Mouse (Mus musculus): ENCODE results near the gene Mast1. TPM values are rescaled to one million over a fixed set of nuclear protein-coding genes. Genes with fewer than 3 reads are reported as not detected.

The Mast1 gene
- total RNA-seq, 2 experiments from 2014 or later = 0.07 TPM; not detected in 1

GRCm38 (mm10) chr8:84877297-84878035, 59.7 kb downstream of the Mast1 start:
- no peak for DNase-seq (ENCODE audit: low spot score in 2 of 2)

- DNase-seq (ENCODE audit: low spot score in 2 of 2) = no peak
These were observed 62.8 kb downstream of the Mast1 start for GRCm38 (mm10) chr8:84874339-84874738.

- no peak for DNase-seq (ENCODE audit: low spot score in 2 of 2)
These were observed 64.1 kb downstream of the Mast1 start for GRCm38 (mm10) chr8:84873016-84873415.

- peak; percentile 26 to 44 for DNase-seq (ENCODE audit: low spot score in 2 of 2)
These were observed 64.7 kb downstream of the Mast1 start for GRCm38 (mm10) chr8:84872309-84872965.

GRCm38 (mm10) chr8:84871376-84872308, 65.5 kb downstream of the Mast1 start, which contains the start of gene Syce2:
Gene Syce2, plus strand, starts transcription at chr8:84872111.
- peak; percentile 63 to 84 for DNase-seq (ENCODE audit: low spot score in 2 of 2)

Small RNA genes within 50 kb of the gene (microRNA-seq; reads per million reads assigned to microRNA genes)
- gene Gm24197 (not detected), gene Mir7069 (1.1 reads per million)

Other genes with a start within 250 kb of the Mast1 start
- gene Nacc1, start 249.5 kb downstream of the Mast1 start, total RNA-seq (2021) = 10 to 100 TPM; 44.9 to 45.6 TPM
- 1 to 10 TPM; 6.0 to 7.1 TPM for gene Lyl1, start 235.9 kb downstream of the Mast1 start, total RNA-seq (2021)
- gene G430095P16Rik, start 214.4 kb downstream of the Mast1 start, total RNA-seq (2021) = 10 to 100 TPM in 1 of 2 experiments, 1 to 10 TPM in 1; 7.8 to 10.2 TPM
- gene Nfix, start 137.0 kb downstream of the Mast1 start, total RNA-seq (2021) = 100 to 1,000 TPM; 517 to 591 TPM
- 1 to 10 TPM; 6.3 to 6.8 TPM for gene Dand5, start 114.5 kb downstream of the Mast1 start, total RNA-seq (2021)
- gene Gadd45gip1, start 105.8 kb downstream of the Mast1 start, total RNA-seq (2021) = 10 to 100 TPM; 33.3 to 36.0 TPM
- 100 to 1,000 TPM; 121 to 123 TPM for gene Rad23a, start 96.7 kb downstream of the Mast1 start, total RNA-seq (2021)
- 100 to 1,000 TPM; 339 to 368 TPM for gene Calr, start 90.4 kb downstream of the Mast1 start, total RNA-seq (2021)
- 10 to 100 TPM; 37.2 to 41.3 TPM for gene Farsa, start 80.4 kb downstream of the Mast1 start, total RNA-seq (2021)
- gene Syce2, start 65.2 kb downstream of the Mast1 start, total RNA-seq (2021) = 10 to 100 TPM; 15.3 to 18.0 TPM
- 10 to 100 TPM; 22.1 to 28.2 TPM for gene Gcdh, start 43.4 kb downstream of the Mast1 start, total RNA-seq (2021)
- gene Klf1, start 35.4 kb downstream of the Mast1 start, total RNA-seq (2021) = under 1 TPM in 1 of 2 experiments, not detected in 1; 0.67 TPM
- 1 to 10 TPM; 6.9 to 7.0 TPM for gene Dnase2a, start 28.8 kb downstream of the Mast1 start, total RNA-seq (2021)
- gene Rtbdn, start 9.6 kb upstream of the Mast1 start, total RNA-seq (2021) = not detected
- 1 to 10 TPM in 1 of 2 experiments, not detected in 1; 2.0 TPM for gene Gm49661, start 32.1 kb upstream of the Mast1 start, total RNA-seq (2021)
- 100 to 1,000 TPM; 317 to 327 TPM for gene Prdx2, start 32.2 kb upstream of the Mast1 start, total RNA-seq (2021)
- 10 to 100 TPM; 38.7 to 45.2 TPM for gene Rnaseh2a, start 32.4 kb upstream of the Mast1 start, total RNA-seq (2021)
- gene Junb, start 41.4 kb upstream of the Mast1 start, total RNA-seq (2021) = 10 to 100 TPM in 1 of 2 experiments, 1 to 10 TPM in 1; 10.0 to 10.1 TPM
- 1 to 10 TPM; 3.5 to 4.5 TPM for gene Hook2, start 53.2 kb upstream of the Mast1 start, total RNA-seq (2021)
- gene Best2, start 77.2 kb upstream of the Mast1 start, total RNA-seq (2021) = not detected
- 10 to 100 TPM; 51.7 to 56.5 TPM for gene Asna1, start 87.9 kb upstream of the Mast1 start, total RNA-seq (2021)
- 100 to 1,000 TPM; 126 to 127 TPM for gene Trir, start 89.5 kb upstream of the Mast1 start, total RNA-seq (2021)
- 10 to 100 TPM; 42.8 to 46.7 TPM for gene Tnpo2, start 99.6 kb upstream of the Mast1 start, total RNA-seq (2021)
- 10 to 100 TPM; 10.6 to 12.9 TPM for gene Fbxw9, start 122.7 kb upstream of the Mast1 start, total RNA-seq (2021)
- gene Gm5741, start 130.6 kb upstream of the Mast1 start, total RNA-seq (2021) = not detected
- 10 to 100 TPM; 28.7 to 29.4 TPM for gene Dhps, start 134.4 kb upstream of the Mast1 start, total RNA-seq (2021)
- 10 to 100 TPM; 46.0 to 49.7 TPM for gene Wdr83os, start 143.4 kb upstream of the Mast1 start, total RNA-seq (2021)
- 10 to 100 TPM; 17.5 to 18.4 TPM for gene Wdr83, start 143.9 kb upstream of the Mast1 start, total RNA-seq (2021)
- gene Man2b1, start 145.9 kb upstream of the Mast1 start, total RNA-seq (2021) = 10 to 100 TPM; 28.0 to 30.2 TPM
- 1 to 10 TPM; 1.6 to 1.8 TPM for gene Zfp791, start 185.7 kb upstream of the Mast1 start, total RNA-seq (2021)
- gene Cks1brt, start 214.6 kb upstream of the Mast1 start, total RNA-seq (2021) = not detected